Mouse (Mus musculus): Measurements from ENCODE around the gene Ctse. TPM values are rescaled to one million over a fixed set of nuclear protein-coding genes. Genes with fewer than 3 reads are reported as not detected.

The Ctse gene
- total RNA-seq, 1 experiment from 2014 or later = 26.8 TPM

Other genes with a start within 250 kb of the Ctse start
- gene Srgap2, start 111.0 kb upstream of the Ctse start, total RNA-seq (2017) = 15.3 and 19.4 TPM in 2 replicates
- gene Fam72a, start 110.4 kb upstream of the Ctse start, total RNA-seq (2017) = 0.35 TPM in 1 of 2 replicates, not detected in the other
- not detected in 2 replicates for gene Avpr1b, start 39.1 kb upstream of the Ctse start, total RNA-seq (2017)
- 0.86 and 1.0 TPM in 2 replicates for gene Rab7b, start 50.4 kb downstream of the Ctse start, total RNA-seq (2017)
- gene Slc26a9, start 105.7 kb downstream of the Ctse start, total RNA-seq (2017) = not detected in 2 replicates
- gene Pm20d1, start 159.1 kb downstream of the Ctse start, total RNA-seq (2017) = not detected in 2 replicates
- gene Slc41a1, start 189.2 kb downstream of the Ctse start, total RNA-seq (2017) = 11.1 and 12.5 TPM in 2 replicates
- 19.1 and 24.7 TPM in 2 replicates for gene Rab29, start 228.9 kb downstream of the Ctse start, total RNA-seq (2017)

Data from neutrophil, adult 5-6 weeks (primary cell).